Mouse (Mus musculus): ENCODE measurements around the gene Mthfd2. TPM values are rescaled to one million over a fixed set of nuclear protein-coding genes. Genes with fewer than 3 reads are reported as not detected.

The Mthfd2 gene
- polyA plus RNA-seq, 1 experiment from 2014 or later: 41.8 TPM

- ATAC-seq (ENCODE audit: low FRiP score) (no peak), DNase-seq (ENCODE audit: low spot score) (no peak)
- H3K27ac ChIP-seq (ENCODE audit: low read depth, low read length): no peak overlapping the region
- H3K27me3 ChIP-seq (ENCODE audit: control insufficient read depth, insufficient read depth, low read length): no peaks in the 10 kb centered on the region
- H3K4me1 ChIP-seq (replicated peaks; ENCODE audit: control insufficient read depth, insufficient read depth, low read length): no peaks in the 10 kb centered on the region
- H3K9me3 ChIP-seq (ENCODE audit: control insufficient read depth, low read length): no peaks in the 10 kb centered on the region
- WGBS: 86% methylated on average over 7 of the region's 7 CpGs
- no peak overlapping the region for H3K4me3 ChIP-seq (ENCODE audit: low read depth, low read length)
- H3K36me3 ChIP-seq (ENCODE audit: control insufficient read depth, insufficient read depth, low read length): peaks cover 1% of the 10 kb centered on the region; the same call in 1 of the 2 replicates
- H3K4me2 ChIP-seq (replicated peaks; ENCODE audit: low read depth, low read length): no peak overlapping the region
- no peak overlapping the region for H3K9ac ChIP-seq (ENCODE audit: low read depth, low read length)
Measured at GRCm38 (mm10) chr6:83300447-83301229, 25.1 kb downstream of the Mthfd2 start.

- no peaks in the 10 kb centered on the region for H3K4me1 ChIP-seq (replicated peaks; ENCODE audit: control insufficient read depth, insufficient read depth, low read length)
- DNase-seq (ENCODE audit: low spot score) (peak; percentile 11), ATAC-seq (ENCODE audit: low FRiP score) (no peak)
- H3K9ac ChIP-seq (ENCODE audit: low read depth, low read length): no peak overlapping the region
- no peak overlapping the region for H3K4me2 ChIP-seq (replicated peaks; ENCODE audit: low read depth, low read length)
- H3K4me3 ChIP-seq (ENCODE audit: low read depth, low read length): no peak overlapping the region
- H3K27me3 ChIP-seq (ENCODE audit: control insufficient read depth, insufficient read depth, low read length): no peaks in the 10 kb centered on the region
- no peak overlapping the region for H3K27ac ChIP-seq (ENCODE audit: low read depth, low read length)
- 77% methylated on average over 8 of the region's 8 CpGs for WGBS
- no peaks in the 10 kb centered on the region for H3K36me3 ChIP-seq (ENCODE audit: control insufficient read depth, insufficient read depth, low read length)
- H3K9me3 ChIP-seq (ENCODE audit: control insufficient read depth, low read length): no peaks in the 10 kb centered on the region
Measured at GRCm38 (mm10) chr6:83280256-83280955, 45.3 kb downstream of the Mthfd2 start.

GRCm38 (mm10) chr6:83278881-83279280 is 46.8 kb downstream of the Mthfd2 start:
- Histone ChIP-seq H3K27me3 (ENCODE audit: control insufficient read depth, insufficient read depth, low read length) (no peaks in the 10 kb centered on the region), H3K27ac (ENCODE audit: low read depth, low read length) (no peak overlapping the region), H3K4me3 (ENCODE audit: low read depth, low read length) (no peak overlapping the region), H3K4me1 (replicated peaks; ENCODE audit: control insufficient read depth, insufficient read depth, low read length) (no peaks in the 10 kb centered on the region), H3K36me3 (ENCODE audit: control insufficient read depth, insufficient read depth, low read length) (no peaks in the 10 kb centered on the region), H3K4me2 (replicated peaks; ENCODE audit: low read depth, low read length) (no peak overlapping the region), H3K9ac (ENCODE audit: low read depth, low read length) (no peak overlapping the region), H3K9me3 (ENCODE audit: control insufficient read depth, low read length) (no peaks in the 10 kb centered on the region)
- WGBS: 31% methylated on average over 2 of the region's 2 CpGs
- ATAC-seq (ENCODE audit: low FRiP score) (no peak), DNase-seq (ENCODE audit: low spot score) (peak; percentile 47)

GRCm38 (mm10) chr6:83277151-83277550 is 48.6 kb downstream of the Mthfd2 start:
- ATAC-seq (ENCODE audit: low FRiP score): no peak
- H3K4me1 ChIP-seq (replicated peaks; ENCODE audit: control insufficient read depth, insufficient read depth, low read length): no peaks in the 10 kb centered on the region
- 71% methylated on average over 13 of the region's 13 CpGs for WGBS

GRCm38 (mm10) chr6:83273733-83274132 is 52.0 kb downstream of the Mthfd2 start:
- ATAC-seq (ENCODE audit: low FRiP score): no peak
- 89% methylated on average over 11 of the region's 11 CpGs for WGBS
- no peaks in the 10 kb centered on the region for H3K9me3 ChIP-seq (ENCODE audit: control insufficient read depth, low read length)

More at GRCm38 (mm10) chr6:83277151-83277550, 48.6 kb downstream of the Mthfd2 start:
- Histone ChIP-seq H3K9ac (ENCODE audit: low read depth, low read length) (no peak overlapping the region), H3K4me2 (replicated peaks; ENCODE audit: low read depth, low read length) (no peak overlapping the region), H3K27ac (ENCODE audit: low read depth, low read length) (no peak overlapping the region), H3K27me3 (ENCODE audit: control insufficient read depth, insufficient read depth, low read length) (no peaks in the 10 kb centered on the region), H3K9me3 (ENCODE audit: control insufficient read depth, low read length) (no peaks in the 10 kb centered on the region), H3K36me3 (ENCODE audit: control insufficient read depth, insufficient read depth, low read length) (no peaks in the 10 kb centered on the region), H3K4me3 (ENCODE audit: low read depth, low read length) (no peak overlapping the region)
- DNase-seq (ENCODE audit: low spot score): no peak

GRCm38 (mm10) chr6:83268144-83269010 is 57.3 kb downstream of the Mthfd2 start:
- peak; percentile 80 for DNase-seq (ENCODE audit: low spot score)
- Histone ChIP-seq H3K27ac (ENCODE audit: low read depth, low read length) (peak overlapping the region; percentile 55; the same call in 1 of the 2 replicates), H3K4me2 (replicated peaks; ENCODE audit: low read depth, low read length) (peak overlapping the region; percentile 37), H3K9me3 (ENCODE audit: control insufficient read depth, low read length) (no peaks in the 10 kb centered on the region), H3K4me1 (replicated peaks; ENCODE audit: control insufficient read depth, insufficient read depth, low read length) (no peaks in the 10 kb centered on the region), H3K9ac (ENCODE audit: low read depth, low read length) (peak overlapping the region; percentile 53), H3K36me3 (ENCODE audit: control insufficient read depth, insufficient read depth, low read length) (no peaks in the 10 kb centered on the region), H3K4me3 (ENCODE audit: low read depth, low read length) (peak overlapping the region; percentile 40), H3K27me3 (ENCODE audit: control insufficient read depth, insufficient read depth, low read length) (no peaks in the 10 kb centered on the region)
- 3% methylated on average over 25 of the region's 28 CpGs for WGBS
- ATAC-seq (ENCODE audit: low FRiP score): peak; percentile 91

More at GRCm38 (mm10) chr6:83273733-83274132, 52.0 kb downstream of the Mthfd2 start:
- no peak overlapping the region for H3K4me2 ChIP-seq (replicated peaks; ENCODE audit: low read depth, low read length)
- no peak for DNase-seq (ENCODE audit: low spot score)
- no peaks in the 10 kb centered on the region for H3K36me3 ChIP-seq (ENCODE audit: control insufficient read depth, insufficient read depth, low read length)
- no peak overlapping the region for H3K9ac ChIP-seq (ENCODE audit: low read depth, low read length)
- H3K4me1 ChIP-seq (replicated peaks; ENCODE audit: control insufficient read depth, insufficient read depth, low read length): no peaks in the 10 kb centered on the region
- no peak overlapping the region for H3K4me3 ChIP-seq (ENCODE audit: low read depth, low read length)
- no peaks in the 10 kb centered on the region for H3K27me3 ChIP-seq (ENCODE audit: control insufficient read depth, insufficient read depth, low read length)
- H3K27ac ChIP-seq (ENCODE audit: low read depth, low read length): no peak overlapping the region

GRCm38 (mm10) chr6:83267616-83268015 is 58.1 kb downstream of the Mthfd2 start:
- peak overlapping the region; percentile 17; the same call in 1 of the 2 replicates for H3K4me2 ChIP-seq (replicated peaks; ENCODE audit: low read depth, low read length)
- H3K27me3 ChIP-seq (ENCODE audit: control insufficient read depth, insufficient read depth, low read length): no peaks in the 10 kb centered on the region
- no peaks in the 10 kb centered on the region for H3K4me1 ChIP-seq (replicated peaks; ENCODE audit: control insufficient read depth, insufficient read depth, low read length)
- H3K27ac ChIP-seq (ENCODE audit: low read depth, low read length): peak overlapping the region; percentile 17; the same call in 1 of the 2 replicates
- no peak for DNase-seq (ENCODE audit: low spot score)
- H3K4me3 ChIP-seq (ENCODE audit: low read depth, low read length): no peak overlapping the region
- H3K9ac ChIP-seq (ENCODE audit: low read depth, low read length): peak overlapping the region; percentile 44; the same call in 1 of the 2 replicates
- no peaks in the 10 kb centered on the region for H3K36me3 ChIP-seq (ENCODE audit: control insufficient read depth, insufficient read depth, low read length)
- WGBS: 75% methylated on average over 4 of the region's 4 CpGs
- no peak for ATAC-seq (ENCODE audit: low FRiP score)
- no peaks in the 10 kb centered on the region for H3K9me3 ChIP-seq (ENCODE audit: control insufficient read depth, low read length)

GRCm38 (mm10) chr6:83265653-83266052 is 60.1 kb downstream of the Mthfd2 start:
- no peaks in the 10 kb centered on the region for H3K36me3 ChIP-seq (ENCODE audit: control insufficient read depth, insufficient read depth, low read length)
- H3K4me2 ChIP-seq (replicated peaks; ENCODE audit: low read depth, low read length): no peak overlapping the region
- H3K4me1 ChIP-seq (replicated peaks; ENCODE audit: control insufficient read depth, insufficient read depth, low read length): no peaks in the 10 kb centered on the region
- WGBS: 88% methylated on average over 4 of the region's 4 CpGs
- no peaks in the 10 kb centered on the region for H3K27me3 ChIP-seq (ENCODE audit: control insufficient read depth, insufficient read depth, low read length)
- no peak for ATAC-seq (ENCODE audit: low FRiP score)
- no peak overlapping the region for H3K9ac ChIP-seq (ENCODE audit: low read depth, low read length)
- no peak for DNase-seq (ENCODE audit: low spot score)
- no peak overlapping the region for H3K27ac ChIP-seq (ENCODE audit: low read depth, low read length)
- H3K9me3 ChIP-seq (ENCODE audit: control insufficient read depth, low read length): no peaks in the 10 kb centered on the region
- no peak overlapping the region for H3K4me3 ChIP-seq (ENCODE audit: low read depth, low read length)
